Mouse (Mus musculus): ENCODE measurements around the gene Zbed4. TPM values are rescaled to one million over a fixed set of nuclear protein-coding genes. Genes with fewer than 3 reads are reported as not detected.

Gene Zbed4
- total and polyA plus RNA-seq, 3 experiments: 53.2 to 57.9 TPM; not detected in 1

- Histone ChIP-seq H3K36me3 (ENCODE audit: control insufficient read depth in 1 of 2, insufficient read depth in 2 of 2, low read length in 2 of 2) (peaks cover 3 to 56% of the 10 kb centered on the region in 2 experiments; a peak in 2 of 4 replicates), H3K79me2 (ENCODE audit: control insufficient read depth, insufficient read depth, low read length, poor library complexity) (peaks cover 57% of the 10 kb centered on the region), H3K4me1 (ENCODE audit: control insufficient read depth in 1 of 2, insufficient read depth in 2 of 2, low read length in 2 of 2) (no peaks in the 10 kb centered on the region), H3K9ac (ENCODE audit: control insufficient read depth, low read depth, low read length, poor library complexity, severe bottlenecking) (no peak overlapping the region), H3K9me3 (replicated peaks; ENCODE audit: insufficient read depth, low read length) (no peaks in the 10 kb centered on the region), H3K27me3 (ENCODE audit: control insufficient read depth in 1 of 2, insufficient read depth in 2 of 2, low read length in 2 of 2) (no peaks in the 10 kb centered on the region), H3K4me3 (ENCODE audit: control insufficient read depth in 1 of 2, insufficient read depth in 1 of 2, low read depth in 2 of 2, low read length in 2 of 2) (no peak overlapping the region), H3K27ac (ENCODE audit: control insufficient read depth, low read depth, low read length) (no peak overlapping the region)
- no peak for DNase-seq (ENCODE audit: low read depth, low spot score)
- TF ChIP-seq ETS1 (IDR thresholded peaks at IDR 0.05; ENCODE audit: low read depth, low read length): no peak
- TF ChIP-seq MAFK (IDR thresholded peaks at IDR 0.05; ENCODE audit: borderline replicate concordance, low read depth, low read length): no peak
- no peak for TF ChIP-seq E2F4 (IDR thresholded peaks at IDR 0.05; ENCODE audit: borderline replicate concordance, low read depth, low read length)
- TF ChIP-seq USF1 (IDR thresholded peaks at IDR 0.05; ENCODE audit: low read depth, low read length): no peak
- no peak for TF ChIP-seq MEF2A (IDR thresholded peaks at IDR 0.05; ENCODE audit: extremely low read depth, insufficient replicate concordance, low read depth, low read length, poor library complexity, severe bottlenecking)
- TF ChIP-seq NRF1 (IDR thresholded peaks at IDR 0.05; ENCODE audit: insufficient read depth, low read depth, low read length, poor library complexity, severe bottlenecking): no peak
- no peak for TF ChIP-seq CHD2 (IDR thresholded peaks at IDR 0.05; ENCODE audit: low read length)
- no peak for TF ChIP-seq KAT2A (conservative IDR thresholded peaks at IDR 0.05; ENCODE audit: low read depth, low read length)
- TF ChIP-seq ZMIZ1 (IDR thresholded peaks at IDR 0.05; ENCODE audit: low read depth, low read length): no peak
- no peak for TF ChIP-seq GATA1 (IDR thresholded peaks at IDR 0.05; ENCODE audit: low read depth, low read length)
- TF ChIP-seq SIN3A (IDR thresholded peaks at IDR 0.05; ENCODE audit: low read length): no peak
Measured at GRCm38 (mm10) chr15:88724311-88724710, 27.1 kb upstream of the Zbed4 start.

GRCm38 (mm10) chr15:88725036-88725435 is 26.4 kb upstream of the Zbed4 start:
- no peak overlapping the region for H3K27ac ChIP-seq (ENCODE audit: control insufficient read depth, low read depth, low read length)
- no peaks in the 10 kb centered on the region for H3K9me3 ChIP-seq (replicated peaks; ENCODE audit: insufficient read depth, low read length)
- no peak overlapping the region for H3K9ac ChIP-seq (ENCODE audit: control insufficient read depth, low read depth, low read length, poor library complexity, severe bottlenecking)
- no peaks in the 10 kb centered on the region for H3K27me3 ChIP-seq (ENCODE audit: control insufficient read depth in 1 of 2, insufficient read depth in 2 of 2, low read length in 2 of 2)
- no peak overlapping the region for H3K4me3 ChIP-seq (ENCODE audit: control insufficient read depth in 1 of 2, insufficient read depth in 1 of 2, low read depth in 2 of 2, low read length in 2 of 2)
- H3K79me2 ChIP-seq (ENCODE audit: control insufficient read depth, insufficient read depth, low read length, poor library complexity): peaks cover 64% of the 10 kb centered on the region
- DNase-seq (ENCODE audit: low read depth, low spot score): no peak
- H3K4me1 ChIP-seq (ENCODE audit: control insufficient read depth in 1 of 2, insufficient read depth in 2 of 2, low read length in 2 of 2): no peaks in the 10 kb centered on the region
- TF ChIP-seq NELFE (IDR thresholded peaks at IDR 0.05; ENCODE audit: low read depth, low read length) (no peak), CHD2 (IDR thresholded peaks at IDR 0.05; ENCODE audit: low read length) (no peak), GATA1 (IDR thresholded peaks at IDR 0.05; ENCODE audit: low read depth, low read length) (no peak), USF2 (IDR thresholded peaks at IDR 0.05; ENCODE audit: borderline replicate concordance in 1 of 2, insufficient read depth in 1 of 2, low read depth in 1 of 2, low read length in 2 of 2) (no peak), ZMIZ1 (IDR thresholded peaks at IDR 0.05; ENCODE audit: low read depth, low read length) (no peak), MXI1 (IDR thresholded peaks at IDR 0.05; ENCODE audit: low read depth, low read length) (no peak), UBTF (IDR thresholded peaks at IDR 0.05; ENCODE audit: borderline replicate concordance, insufficient read depth, low read depth, low read length) (no peak), MYB (IDR thresholded peaks at IDR 0.05; ENCODE audit: low read depth, low read length) (no peak), CTCF (IDR thresholded peaks at IDR 0.05 in 2 of 3, conservative IDR thresholded peaks at IDR 0.05 in 1 of 3; ENCODE audit: control insufficient read depth in 1 of 3, insufficient read depth in 1 of 3, low read depth in 2 of 3, low read length in 3 of 3, poor library complexity in 1 of 3, severe bottlenecking in 1 of 3) (no peak), MYC (IDR thresholded peaks at IDR 0.05; ENCODE audit: low read depth, low read length) (no peak), KAT2A (conservative IDR thresholded peaks at IDR 0.05; ENCODE audit: low read depth, low read length) (no peak), SMC3 (IDR thresholded peaks at IDR 0.05; ENCODE audit: low read depth, low read length) (no peak), ELF1 (IDR thresholded peaks at IDR 0.05; ENCODE audit: low read depth, low read length) (no peak), USF1 (IDR thresholded peaks at IDR 0.05; ENCODE audit: low read depth, low read length) (no peak), E2F4 (IDR thresholded peaks at IDR 0.05; ENCODE audit: borderline replicate concordance, low read depth, low read length) (no peak), EP300 (IDR thresholded peaks at IDR 0.05; ENCODE audit: low read depth in 1 of 2, low read length in 2 of 2) (no peak)
- peaks cover 3 to 50% of the 10 kb centered on the region in 2 experiments; a peak in 2 of 4 replicates for H3K36me3 ChIP-seq (ENCODE audit: control insufficient read depth in 1 of 2, insufficient read depth in 2 of 2, low read length in 2 of 2)
